Mouse (Mus musculus): ENCODE measurements around the gene Grip2. TPM values are rescaled to one million over a fixed set of nuclear protein-coding genes. Genes with fewer than 3 reads are reported as not detected.
A peak's percentile ranks its signal among the peaks of the same experiment; 100 is the strongest.

The Grip2 gene
- polyA plus RNA-seq, 1 experiment: 50.4 TPM

GRCm38 (mm10) chr6:91796736-91797135 lies 30.3 kb downstream of the Grip2 start:
- no peak for DNase-seq (ENCODE audit: extremely low spot score in 1 of 2, low spot score in 1 of 2)

DNA sequence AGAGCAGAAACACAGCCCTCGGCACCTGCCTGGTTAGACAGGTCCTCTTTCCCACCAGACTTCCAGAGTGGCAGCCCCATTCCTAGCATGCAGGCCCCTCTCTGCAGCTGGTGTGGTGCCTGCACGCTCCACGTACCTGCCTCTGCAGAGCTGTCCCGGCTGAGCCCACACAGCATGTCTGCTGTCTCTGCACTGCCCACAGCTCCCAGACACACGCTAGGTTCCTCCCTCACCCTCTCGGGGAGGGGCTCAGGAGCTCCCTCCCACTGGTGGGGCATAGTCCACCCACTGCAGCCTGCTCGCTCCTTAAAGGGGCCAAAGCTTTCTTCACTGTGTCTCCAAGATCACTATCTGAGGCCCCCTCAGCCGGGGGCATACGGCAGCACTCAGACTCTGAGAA lies 31.0 kb downstream of the Grip2 start:
- DNase-seq (ENCODE audit: extremely low spot score in 1 of 2, low spot score in 1 of 2): peak; percentile 26 to 48

DNA sequence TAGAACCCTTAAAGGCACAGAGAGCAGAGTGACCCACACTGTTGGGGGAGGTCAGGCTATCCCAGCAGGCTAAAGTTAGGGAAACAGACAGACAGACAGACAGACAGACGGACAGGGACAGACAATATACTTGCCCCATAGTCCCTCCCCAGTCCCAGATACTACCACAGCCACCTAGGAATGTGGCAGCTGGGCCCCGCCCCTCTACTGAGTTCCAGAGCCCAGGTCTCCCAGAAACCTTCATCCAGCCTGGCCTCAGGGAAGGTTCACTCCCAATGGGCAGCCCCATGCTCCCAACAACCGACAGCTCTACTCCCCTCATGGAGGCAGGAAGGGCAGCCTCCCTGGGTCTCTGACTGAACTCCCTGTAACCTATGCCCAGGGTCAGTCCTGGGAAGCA lies 31.4 kb downstream of the Grip2 start:
- no peak for DNase-seq (ENCODE audit: extremely low spot score in 1 of 2, low spot score in 1 of 2)

- DNase-seq (ENCODE audit: extremely low spot score in 1 of 2, low spot score in 1 of 2): no peak
Observed at GRCm38 (mm10) chr6:91788311-91788798, 38.7 kb downstream of the Grip2 start.

GRCm38 (mm10) chr6:91785018-91785417 lies 42.0 kb downstream of the Grip2 start:
- DNase-seq (ENCODE audit: extremely low spot score in 1 of 2, low spot score in 1 of 2): no peak

GRCm38 (mm10) chr6:91779206-91779605 lies 47.8 kb downstream of the Grip2 start:
- DNase-seq (ENCODE audit: extremely low spot score in 1 of 2, low spot score in 1 of 2): no peak

- DNase-seq (ENCODE audit: extremely low spot score in 1 of 2, low spot score in 1 of 2): peak in 1 of 2 experiments; percentile 79
Observed at GRCm38 (mm10) chr6:91776543-91776942, 50.5 kb downstream of the Grip2 start.

- DNase-seq (ENCODE audit: extremely low spot score in 1 of 2, low spot score in 1 of 2): no peak
Observed at GRCm38 (mm10) chr6:91773951-91774350, 53.1 kb downstream of the Grip2 start.

DNA sequence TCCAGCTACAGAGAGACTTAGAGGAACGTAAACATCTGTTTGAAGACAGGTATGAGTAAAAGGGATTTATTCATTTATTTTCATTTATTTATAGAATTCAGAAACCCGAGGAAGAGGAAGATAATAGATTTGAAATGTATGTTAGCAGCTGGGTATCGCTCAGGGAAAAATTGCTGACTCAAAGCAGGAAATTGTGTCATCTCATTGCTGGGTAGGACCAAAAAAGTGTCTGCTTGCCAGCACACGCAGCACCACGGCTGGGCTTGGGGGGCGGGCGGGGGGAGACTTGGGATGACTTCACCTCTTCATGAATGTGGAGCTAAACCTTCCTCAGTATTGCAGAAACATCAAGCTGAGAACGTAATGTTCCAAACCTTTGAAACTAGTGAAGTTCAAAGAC lies 59.5 kb downstream of the Grip2 start:
- no peak for DNase-seq (ENCODE audit: extremely low spot score in 1 of 2, low spot score in 1 of 2)

GRCm38 (mm10) chr6:91762051-91762742 lies 64.9 kb downstream of the Grip2 start:
- peak in 1 of 2 experiments; percentile 33 for DNase-seq (ENCODE audit: extremely low spot score in 1 of 2, low spot score in 1 of 2)

DNA sequence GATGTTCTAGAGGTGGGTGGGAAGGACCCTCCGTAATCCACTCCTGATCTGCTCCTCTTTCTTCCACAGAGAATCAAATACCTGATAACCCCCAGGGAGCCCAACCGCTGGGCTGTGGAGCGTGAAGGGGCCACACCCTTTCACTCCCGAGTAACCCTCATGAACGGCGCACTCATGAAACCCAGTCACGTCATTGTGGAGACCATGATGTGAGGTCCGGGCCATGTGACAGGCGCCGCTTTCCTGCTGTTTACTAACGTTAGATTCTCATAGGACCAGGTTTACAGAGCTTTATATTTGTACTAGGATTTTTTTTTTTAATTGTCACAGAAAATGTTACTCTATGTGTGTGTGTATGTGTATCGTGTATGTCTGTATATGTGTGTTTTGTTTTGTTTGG lies 72.2 kb downstream of the Grip2 start:
- no peak for DNase-seq (ENCODE audit: extremely low spot score in 1 of 2, low spot score in 1 of 2)

DNA sequence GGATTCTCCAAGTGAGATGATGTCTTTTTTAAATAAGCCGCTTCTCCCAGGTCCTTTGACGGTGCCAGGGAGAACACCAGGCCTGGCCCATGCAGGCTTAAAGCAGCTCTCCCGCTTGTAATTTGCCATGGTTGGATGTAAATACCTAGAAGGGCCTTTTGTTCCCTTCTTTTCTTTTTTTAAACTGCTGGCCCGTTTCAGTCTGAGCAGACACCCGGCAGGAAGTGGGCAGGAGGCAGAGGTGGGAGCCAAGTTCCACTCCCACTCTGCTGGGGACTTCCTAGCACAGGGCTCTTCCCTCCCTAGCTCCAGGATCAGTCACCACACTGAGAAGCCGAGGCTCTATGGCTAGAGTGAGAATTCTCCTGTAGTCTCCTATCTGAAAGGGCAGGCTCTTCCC lies 73.0 kb downstream of the Grip2 start:
- DNase-seq (ENCODE audit: extremely low spot score in 1 of 2, low spot score in 1 of 2): peak; percentile 43 to 74

DNA sequence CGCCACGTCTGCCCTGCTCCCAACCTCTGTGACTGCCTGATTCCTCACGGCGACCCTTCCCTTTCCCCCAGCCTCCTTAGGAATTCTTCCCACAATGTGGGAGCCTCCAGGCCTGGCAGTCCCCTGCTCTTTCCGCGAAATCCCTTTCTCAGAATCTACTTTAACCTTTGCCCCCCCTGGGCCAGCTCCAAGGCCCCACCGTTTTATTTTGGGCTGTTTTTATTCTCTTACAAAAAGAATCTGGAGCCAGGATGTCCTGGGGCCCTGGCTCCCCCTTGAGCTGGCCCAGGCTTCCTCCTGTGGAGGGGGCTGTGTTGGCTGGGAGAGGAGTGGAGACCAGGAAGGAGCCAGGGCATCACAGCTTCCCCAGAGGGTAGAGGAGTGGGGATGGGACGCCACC lies 74.2 kb downstream of the Grip2 start:
- DNase-seq (ENCODE audit: extremely low spot score in 1 of 2, low spot score in 1 of 2): no peak

DNA sequence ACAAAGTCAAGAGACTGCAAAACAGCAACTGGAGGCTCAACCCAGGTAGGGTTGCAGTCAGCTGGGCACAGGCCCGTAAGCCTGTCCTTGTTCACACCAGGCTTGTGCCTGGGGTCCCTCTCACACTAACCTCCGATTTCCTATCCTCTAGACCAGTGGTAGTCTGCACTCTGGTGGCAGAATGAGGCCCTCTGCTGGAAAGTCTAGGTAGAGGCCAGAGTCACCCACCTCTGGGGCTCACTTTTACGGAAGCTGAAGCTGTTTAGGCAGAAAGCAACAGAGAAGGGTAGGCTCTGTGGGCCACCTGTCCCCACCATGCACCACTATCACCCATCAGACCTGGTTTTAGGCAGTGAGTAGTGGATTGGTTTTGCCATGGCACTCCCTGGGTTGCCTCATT lies 76.1 kb downstream of the Grip2 start:
- DNase-seq (ENCODE audit: extremely low spot score in 1 of 2, low spot score in 1 of 2): peak in 1 of 2 experiments; percentile 58

DNA sequence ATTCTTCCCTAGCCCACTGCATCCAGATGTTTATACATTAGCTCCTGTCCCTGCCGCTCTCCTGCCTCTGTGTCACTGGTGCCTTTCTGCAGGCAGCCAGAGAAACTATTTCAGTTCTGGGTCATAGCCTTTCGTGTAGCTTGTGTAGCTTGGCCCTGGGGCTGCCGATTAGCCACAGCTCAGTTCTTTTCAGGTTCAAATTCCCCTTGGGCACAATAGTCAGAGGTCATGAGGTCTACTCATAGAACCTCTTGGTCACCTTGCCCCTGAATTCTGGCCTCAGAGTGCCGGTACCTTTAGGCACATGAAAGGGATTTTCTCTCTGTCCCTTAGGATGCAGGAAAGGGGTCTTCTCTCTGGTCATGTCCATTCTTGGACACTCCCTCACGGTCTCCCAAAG lies 80.3 kb downstream of the Grip2 start:
- DNase-seq (ENCODE audit: extremely low spot score in 1 of 2, low spot score in 1 of 2): no peak

DNA sequence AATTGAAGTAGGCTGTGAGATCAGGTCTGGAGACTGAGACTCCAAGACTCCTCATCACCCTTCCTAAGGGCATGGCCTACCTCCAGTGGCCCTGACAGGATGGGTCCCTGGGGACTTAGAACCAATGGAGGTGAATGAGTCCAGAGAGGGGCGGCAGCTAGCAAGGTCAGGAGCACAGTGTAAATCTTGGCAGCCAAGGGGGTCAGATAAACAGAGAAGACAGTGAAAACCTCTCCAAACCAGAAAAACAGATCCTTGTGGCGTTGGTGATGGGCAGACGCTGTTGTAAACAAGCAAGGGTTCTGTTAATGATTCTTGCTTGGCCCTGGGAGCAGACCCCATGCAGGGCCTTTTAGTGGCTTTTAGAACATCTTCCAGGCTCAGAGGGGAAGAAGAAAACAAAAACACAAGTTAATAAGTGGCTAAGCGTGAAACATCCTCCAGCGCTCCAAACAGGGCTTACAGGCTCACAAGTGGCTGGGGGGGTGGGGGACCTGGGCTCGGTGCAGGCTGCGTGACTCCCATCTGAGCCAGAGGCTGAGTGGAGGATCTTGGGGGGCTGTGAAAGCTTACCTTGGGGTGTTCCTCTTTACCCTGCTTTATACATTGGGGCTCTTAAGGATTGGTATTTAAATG lies 81.0 kb downstream of the Grip2 start:
- no peak for DNase-seq (ENCODE audit: extremely low spot score in 1 of 2, low spot score in 1 of 2)

DNA sequence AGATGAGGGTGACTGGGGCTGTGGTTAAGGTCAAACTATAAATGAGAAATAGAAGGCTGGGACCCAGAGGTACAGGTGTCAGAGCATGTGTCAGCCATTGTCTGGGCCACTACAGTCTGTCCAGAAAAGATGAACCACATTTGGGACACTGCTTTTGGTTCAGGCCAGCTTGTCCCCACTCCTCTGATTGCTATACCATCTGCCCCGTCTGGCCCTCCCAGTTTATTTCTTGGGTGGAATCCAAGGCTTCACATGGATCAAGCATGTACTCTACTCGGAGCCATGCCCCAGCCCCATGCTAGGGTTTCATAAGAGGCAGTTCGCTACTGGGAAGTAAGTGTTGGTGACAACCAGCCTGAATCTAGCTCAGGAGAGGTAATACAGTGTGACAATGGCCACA lies 81.8 kb downstream of the Grip2 start:
- no peak for DNase-seq (ENCODE audit: extremely low spot score in 1 of 2, low spot score in 1 of 2)

- no peak for DNase-seq (ENCODE audit: extremely low spot score in 1 of 2, low spot score in 1 of 2)
Observed at GRCm38 (mm10) chr6:91743886-91744285, 83.2 kb downstream of the Grip2 start.

DNA sequence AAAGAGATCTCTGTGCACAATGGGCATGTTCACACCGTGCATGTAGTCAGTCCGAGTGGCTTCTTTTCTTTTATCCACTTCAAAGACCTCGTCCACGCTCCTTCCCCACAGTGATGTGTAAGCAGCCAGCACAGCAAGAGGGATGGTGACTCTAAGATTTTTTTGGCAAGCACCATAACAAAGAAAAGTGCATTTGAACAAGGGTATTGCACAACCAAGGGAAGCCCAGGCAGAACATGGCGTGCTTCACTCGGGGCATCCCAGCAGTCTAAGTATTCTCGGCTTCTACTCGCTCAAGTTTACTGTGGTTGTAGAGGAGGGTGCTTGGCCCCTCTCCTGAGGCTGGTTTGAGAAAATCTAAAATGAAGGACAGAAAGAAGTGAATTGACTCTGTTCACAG lies 84.1 kb downstream of the Grip2 start:
- DNase-seq (ENCODE audit: extremely low spot score in 1 of 2, low spot score in 1 of 2): no peak

GRCm38 (mm10) chr6:91742466-91742865 lies 84.6 kb downstream of the Grip2 start:
- DNase-seq (ENCODE audit: extremely low spot score in 1 of 2, low spot score in 1 of 2): no peak

DNA sequence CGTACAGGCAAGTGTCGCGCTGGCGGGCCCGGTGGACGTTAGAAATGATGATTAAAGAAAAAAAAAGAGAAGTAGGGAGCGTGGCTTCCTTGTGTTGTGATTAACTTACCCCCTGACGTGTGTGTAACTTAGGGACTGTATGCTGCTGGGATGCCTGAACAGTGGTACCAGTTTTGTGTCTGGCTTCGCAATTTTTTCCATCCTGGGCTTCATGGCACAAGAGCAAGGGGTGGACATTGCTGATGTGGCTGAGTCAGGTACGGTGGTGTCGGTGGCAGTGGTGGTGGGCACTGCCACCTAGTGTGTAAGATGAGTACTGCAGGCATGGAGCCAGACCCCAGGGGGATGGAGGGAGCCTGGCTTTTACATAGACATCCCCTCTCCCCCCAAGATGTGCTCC lies 86.0 kb downstream of the Grip2 start:
- peak in 1 of 2 experiments; percentile 68 for DNase-seq (ENCODE audit: extremely low spot score in 1 of 2, low spot score in 1 of 2)

DNA sequence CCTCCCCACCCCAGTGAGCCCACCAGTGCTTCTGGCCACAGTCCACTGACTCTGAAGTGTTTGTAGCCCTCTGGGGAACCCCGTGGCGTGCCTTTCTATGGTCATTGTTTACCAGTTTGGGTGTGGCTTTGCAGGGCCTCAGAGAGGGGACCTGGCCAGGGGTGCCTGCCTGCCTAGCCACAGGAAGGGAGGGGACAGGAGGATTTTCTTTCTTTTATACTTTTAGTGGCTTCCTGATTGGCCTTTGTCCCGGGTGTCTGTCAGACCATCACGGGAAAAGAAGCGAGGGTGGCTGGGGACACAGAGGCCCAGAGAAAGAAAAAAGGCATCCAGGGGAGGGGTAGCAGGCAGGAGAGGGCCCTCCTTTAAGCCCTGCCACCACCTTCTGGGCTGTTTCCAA lies 89.0 kb downstream of the Grip2 start:
- no peak for DNase-seq (ENCODE audit: extremely low spot score in 1 of 2, low spot score in 1 of 2)

Data from frontal cortex, adult 2 months (tissue).